Mouse (Mus musculus) ES-Bruce4 (cell line): ENCODE measurements at regions not wholly inside any gene's neighbourhood (a gene's known extent, or its start where the extent isn't known, plus 50 kb on each side); places are given as distances from the start of the nearest gene placed in this dataset.

ENCODE experiments used
- H3K27ac ChIP-seq: 2 replicates; pipeline ENCODE4 v1.5.1; 2012; ENCODE audit warnings: low read length, inconsistent platforms; ENCODE audit not compliant: insufficient read depth
- H3K27me3 ChIP-seq: 2 replicates; pipeline ENCODE4 v1.6.1; 2012; ENCODE audit warnings: mild to moderate bottlenecking, low read length, inconsistent platforms; ENCODE audit not compliant: control insufficient read depth, poor library complexity, insufficient read depth, severe bottlenecking
- H3K36me3 ChIP-seq: 2 replicates; pipeline ENCODE4 v1.6.1; 2012; ENCODE audit warnings: inconsistent platforms, mild to moderate bottlenecking, low read length, moderate library complexity; ENCODE audit not compliant: control insufficient read depth, poor library complexity, insufficient read depth, severe bottlenecking
- H3K4me1 ChIP-seq: one replicate; pipeline ENCODE4 v1.8.1; 2011; ENCODE audit warnings: low read length; ENCODE audit not compliant: control insufficient read depth, insufficient read depth
- H3K4me3 ChIP-seq: 2 replicates; pipeline ENCODE4 v1.5.1; 2011; ENCODE audit warnings: low read depth, mild to moderate bottlenecking, low read length
- H3K9ac ChIP-seq: 2 replicates; pipeline ENCODE4 v1.6.1; 2012; ENCODE audit warnings: low read depth, mild to moderate bottlenecking, inconsistent platforms; ENCODE audit not compliant: poor library complexity, severe bottlenecking
- H3K9me3 ChIP-seq: replicated peaks from 2 replicates; pipeline ENCODE4 v1.6.1; 2012; ENCODE audit warnings: mild to moderate bottlenecking, low read length, inconsistent platforms; ENCODE audit not compliant: control insufficient read depth, poor library complexity, insufficient read depth, severe bottlenecking
- CTCF ChIP-seq: IDR thresholded peaks from one replicate; pipeline ENCODE4 v1.8.1; 2011; ENCODE audit warnings: low read depth, low read length
- EP300 ChIP-seq: IDR thresholded peaks from 2 replicates; pipeline ENCODE4 v1.6.1; 2011; ENCODE audit warnings: low read depth, low read length; ENCODE audit not compliant: insufficient read depth
- POLR2A ChIP-seq: IDR thresholded peaks from one replicate; pipeline ENCODE4 v1.8.1; 2011; ENCODE audit warnings: low read length; ENCODE audit not compliant: insufficient read depth

DNA sequence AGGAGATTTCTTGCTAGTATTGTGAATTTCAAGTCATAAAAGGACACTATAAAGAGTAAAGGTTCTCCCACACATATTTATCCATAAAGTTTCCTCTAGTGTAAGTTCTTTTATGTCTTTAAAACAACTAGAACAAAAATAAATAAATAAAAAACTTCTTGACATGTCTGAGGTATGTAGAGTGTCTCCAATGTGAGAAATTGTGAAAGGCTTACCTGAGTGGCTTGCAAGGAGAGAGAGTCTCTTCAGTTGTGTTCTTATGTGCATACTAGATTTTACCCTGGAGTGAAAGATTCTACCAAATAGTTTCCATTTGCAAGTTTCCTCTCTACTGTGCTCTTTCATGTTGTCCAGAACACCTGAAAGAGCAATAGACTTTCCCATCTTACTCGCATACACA, 276.8 kb downstream of the Ankrd50 start:
- peaks cover 1% of the 10 kb centered on the region; the same call in 1 of the 2 replicates for H3K27me3 ChIP-seq
- H3K9me3 ChIP-seq, result no peaks in the 10 kb centered on the region
- H3K4me3 ChIP-seq, result no peak overlapping the region
- H3K36me3 ChIP-seq, result no peaks in the 10 kb centered on the region
- H3K27ac ChIP-seq, result no peak overlapping the region
- no peak for TF ChIP-seq POLR2A
- no peak for TF ChIP-seq CTCF
- TF ChIP-seq EP300, result no peak
- H3K4me1 ChIP-seq, result no peaks in the 10 kb centered on the region
- no peak overlapping the region for H3K9ac ChIP-seq

DNA sequence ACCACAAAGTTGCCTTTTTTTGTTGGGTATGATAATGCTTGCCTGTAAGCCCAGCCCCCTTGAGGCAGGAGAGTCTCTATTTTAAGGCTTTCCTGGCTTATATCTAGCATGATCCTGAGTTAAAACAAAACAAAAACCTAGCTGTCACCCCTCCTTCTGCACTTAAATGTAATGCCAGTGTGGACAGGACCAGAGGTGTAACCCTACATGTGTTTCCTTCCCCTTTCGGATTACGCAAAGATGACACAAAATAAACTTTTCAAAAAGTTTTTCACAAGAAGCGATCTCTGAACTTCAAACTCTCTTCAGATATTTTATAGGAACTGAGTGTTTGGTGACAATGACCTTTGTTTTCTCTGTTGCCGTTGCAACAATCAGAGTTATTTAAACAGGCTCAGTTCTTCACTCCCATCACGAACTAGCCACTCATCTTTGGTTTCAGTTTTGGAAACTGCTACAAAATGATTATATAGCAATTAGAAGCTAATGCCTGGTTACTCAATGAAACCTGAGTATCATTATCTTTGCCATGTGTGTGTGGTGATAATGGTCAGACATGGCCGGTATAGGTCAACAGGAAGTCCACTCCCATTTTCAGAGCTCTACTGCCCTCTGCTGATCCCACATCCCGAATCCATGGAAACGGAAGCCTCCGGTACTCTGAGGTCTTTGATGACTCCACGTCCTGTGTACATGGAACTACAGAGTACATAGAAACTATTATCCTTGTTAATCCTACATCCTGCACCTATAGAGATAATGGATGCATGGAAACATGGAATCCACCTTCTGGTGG, 282.6 kb downstream of the Ankrd50 start:
- no peaks in the 10 kb centered on the region for H3K36me3 ChIP-seq
- no peak overlapping the region for H3K4me3 ChIP-seq
- H3K9me3 ChIP-seq, result no peaks in the 10 kb centered on the region
- no peaks in the 10 kb centered on the region for H3K4me1 ChIP-seq
- H3K27ac ChIP-seq, result no peak overlapping the region
- H3K27me3 ChIP-seq, result no peaks in the 10 kb centered on the region
- H3K9ac ChIP-seq, result no peak overlapping the region
- peak; percentile 38 for TF ChIP-seq CTCF
- no peak for TF ChIP-seq EP300

DNA sequence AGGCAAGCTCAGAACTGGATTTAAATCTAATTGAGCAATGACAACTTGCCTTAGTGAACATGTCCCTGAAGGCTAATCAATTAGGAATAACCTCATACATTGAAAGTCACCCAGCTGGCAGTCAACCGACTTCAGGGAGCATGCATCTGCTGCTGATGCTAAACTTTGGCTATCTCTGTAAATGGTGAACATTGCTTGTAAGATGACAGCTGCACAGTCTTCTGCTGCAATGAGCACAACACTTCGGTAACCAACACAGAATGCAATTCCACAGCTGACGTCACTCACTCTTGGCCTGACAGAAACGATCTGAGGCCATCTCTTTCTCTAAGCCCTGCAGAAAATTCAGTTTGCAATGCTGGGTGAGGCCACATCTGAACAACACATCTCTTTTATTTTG, 290.6 kb downstream of the Ankrd50 start:
- no peaks in the 10 kb centered on the region for H3K9me3 ChIP-seq
- H3K36me3 ChIP-seq, result no peaks in the 10 kb centered on the region
- no peaks in the 10 kb centered on the region for H3K4me1 ChIP-seq
- H3K4me3 ChIP-seq, result no peak overlapping the region
- no peaks in the 10 kb centered on the region for H3K27me3 ChIP-seq
- TF ChIP-seq EP300 (no peak), CTCF (no peak), POLR2A (no peak)
- H3K9ac ChIP-seq, result no peak overlapping the region
- H3K27ac ChIP-seq, result no peak overlapping the region

DNA sequence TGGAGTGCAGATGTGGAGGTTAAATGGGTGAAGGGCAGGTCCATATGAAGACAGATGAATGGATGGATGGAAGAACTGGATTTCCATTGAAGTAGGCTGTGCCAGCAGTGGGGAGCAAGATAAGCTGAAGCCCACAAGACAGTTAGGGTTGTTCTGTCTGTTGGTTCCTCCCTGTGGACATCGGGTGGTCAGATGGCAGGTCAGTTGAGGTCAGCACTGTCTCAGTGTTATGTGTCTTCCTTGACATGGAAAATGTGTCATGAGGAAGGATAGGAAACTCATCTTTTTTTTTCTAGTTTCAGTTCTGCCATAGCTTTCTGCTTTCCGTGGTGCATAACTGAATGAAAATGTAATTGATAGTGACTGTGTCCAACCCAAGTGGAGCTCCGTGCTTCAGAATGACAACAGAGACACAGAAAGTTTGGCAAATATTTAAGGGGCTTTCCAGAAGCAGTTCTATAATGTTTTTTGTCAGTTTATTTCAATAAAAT, 297.2 kb downstream of the Ankrd50 start:
- Histone ChIP-seq H3K27me3 (no peaks in the 10 kb centered on the region), H3K4me3 (no peak overlapping the region), H3K4me1 (no peaks in the 10 kb centered on the region), H3K9ac (no peak overlapping the region), H3K36me3 (no peaks in the 10 kb centered on the region), H3K9me3 (no peaks in the 10 kb centered on the region), H3K27ac (no peak overlapping the region)
- TF ChIP-seq CTCF (no peak), POLR2A (no peak), EP300 (no peak)

DNA sequence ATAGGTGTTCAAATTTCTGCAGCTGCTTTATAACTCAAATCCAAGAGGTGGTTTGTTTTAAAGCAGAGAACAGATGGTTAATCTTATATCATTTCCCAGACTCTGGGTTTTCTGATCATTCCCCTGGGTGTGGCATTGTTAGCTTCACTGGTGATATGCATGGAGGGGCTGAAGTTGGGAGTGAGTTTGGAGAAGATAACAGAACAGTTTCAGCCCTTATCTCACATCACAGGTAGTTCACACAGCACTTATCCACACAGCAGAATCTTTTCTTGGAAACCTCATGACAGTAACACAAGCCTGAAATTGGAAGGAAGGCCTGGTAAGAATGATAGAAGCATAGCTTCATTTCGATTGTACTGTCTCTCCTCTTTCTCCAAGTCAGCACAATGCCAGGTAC, 298.1 kb downstream of the Ankrd50 start:
- Histone ChIP-seq H3K9me3 (no peaks in the 10 kb centered on the region), H3K4me3 (no peak overlapping the region), H3K27ac (no peak overlapping the region), H3K4me1 (no peaks in the 10 kb centered on the region), H3K27me3 (no peaks in the 10 kb centered on the region), H3K9ac (no peak overlapping the region), H3K36me3 (no peaks in the 10 kb centered on the region)
- TF ChIP-seq EP300, result no peak
- TF ChIP-seq CTCF, result no peak
- TF ChIP-seq POLR2A, result no peak

DNA sequence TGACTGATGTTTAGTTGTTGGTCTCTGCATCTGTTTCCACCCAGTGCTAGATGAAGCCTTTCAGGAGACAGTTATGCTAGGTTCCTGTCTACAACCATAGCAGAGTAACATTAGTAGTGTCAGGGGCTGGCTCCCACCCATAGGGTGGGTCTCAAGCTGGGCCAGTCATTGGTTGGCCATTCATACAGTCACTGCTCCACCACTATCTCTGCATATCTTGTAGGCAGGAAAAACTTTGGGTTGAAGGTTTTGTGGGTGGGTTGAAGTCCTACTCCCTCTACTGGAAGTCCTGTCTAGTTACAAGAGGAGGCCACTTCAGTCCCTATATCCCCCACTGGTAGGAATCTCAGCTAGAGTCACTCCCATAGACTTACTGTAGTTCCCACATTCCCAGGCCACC, 306.3 kb downstream of the Ankrd50 start:
- H3K4me3 ChIP-seq, result no peak overlapping the region
- no peak overlapping the region for H3K9ac ChIP-seq
- no peak for TF ChIP-seq CTCF
- TF ChIP-seq POLR2A, result no peak
- no peak for TF ChIP-seq EP300
- H3K4me1 ChIP-seq, result no peaks in the 10 kb centered on the region
- H3K27me3 ChIP-seq, result no peaks in the 10 kb centered on the region
- no peaks in the 10 kb centered on the region for H3K36me3 ChIP-seq
- no peak overlapping the region for H3K27ac ChIP-seq
- no peaks in the 10 kb centered on the region for H3K9me3 ChIP-seq
